Mouse (Mus musculus): Measurements from ENCODE around the gene Ctsq.
"Not testable (repeated sequence)": the region's sequence is repeated elsewhere in the genome, so short reads cannot be mapped to it uniquely, and the experiment has no call there.

Ctsq gene

DNA sequence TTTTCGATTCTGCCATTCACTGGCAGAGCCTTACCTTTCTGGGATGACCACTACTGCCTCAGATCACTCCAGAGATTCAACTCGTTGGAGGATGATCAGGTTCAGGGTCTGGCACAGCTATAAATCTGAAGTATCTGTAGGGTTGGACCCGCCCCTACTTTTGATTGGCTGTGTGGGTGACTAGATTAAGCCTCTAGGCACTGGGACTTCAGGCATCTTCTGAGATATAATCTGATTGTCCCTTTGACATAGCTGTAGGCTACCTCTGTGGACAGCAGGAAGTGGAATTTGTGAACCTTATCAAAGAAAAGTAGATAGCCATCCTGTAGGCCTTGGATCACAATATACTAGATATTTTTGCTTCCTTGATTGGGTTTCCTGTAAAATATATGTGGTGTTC is at the start of gene Ctsq:
Ctsq (minus strand) TSS at position 101 of the 400 bp plus-strand sequence.
- no peak for DNase-seq (ENCODE audit: low read depth, low spot score)

DNA sequence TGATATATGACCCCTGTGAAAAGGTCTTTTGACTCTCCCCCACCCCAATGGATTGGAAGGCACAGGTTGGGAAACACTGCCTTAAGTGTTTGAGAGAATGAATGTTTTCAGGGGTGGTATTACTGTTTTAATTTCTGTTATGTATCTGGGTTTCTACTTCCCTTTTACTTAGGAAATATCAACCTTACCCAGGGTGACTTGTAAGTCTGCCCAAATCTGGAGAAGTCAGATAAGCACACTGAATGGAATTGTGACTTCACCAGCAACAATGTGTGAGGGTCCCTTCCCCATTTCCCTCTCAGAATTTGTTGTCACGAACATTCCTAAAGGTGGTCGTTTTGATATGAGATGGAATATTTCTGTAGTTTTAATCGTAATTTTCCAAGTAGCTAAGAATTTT is 17.6 kb downstream of the Ctsq start:
- no peak for DNase-seq (ENCODE audit: low read depth, low spot score)

DNA sequence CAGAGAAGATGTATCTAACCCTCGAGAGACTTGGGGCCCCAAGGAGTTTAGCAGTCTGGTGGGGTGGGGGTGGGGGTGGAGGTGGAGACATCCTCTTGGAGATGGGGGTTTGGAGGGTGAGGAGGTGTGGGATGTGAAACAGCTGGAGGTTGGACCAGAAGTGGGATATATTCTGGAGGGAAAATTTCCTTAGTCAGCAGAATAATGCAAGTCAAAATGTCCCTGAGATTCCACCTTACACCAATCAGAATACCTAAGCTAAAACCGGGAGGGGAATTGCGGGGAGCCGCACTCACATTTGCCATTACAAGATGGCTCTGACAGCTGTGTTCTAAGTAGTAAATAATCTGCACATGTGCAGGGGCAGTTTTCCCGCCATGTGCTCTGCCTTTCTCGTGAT is 18.6 kb downstream of the Ctsq start:
- no peak for DNase-seq (ENCODE audit: low read depth, low spot score)

DNA sequence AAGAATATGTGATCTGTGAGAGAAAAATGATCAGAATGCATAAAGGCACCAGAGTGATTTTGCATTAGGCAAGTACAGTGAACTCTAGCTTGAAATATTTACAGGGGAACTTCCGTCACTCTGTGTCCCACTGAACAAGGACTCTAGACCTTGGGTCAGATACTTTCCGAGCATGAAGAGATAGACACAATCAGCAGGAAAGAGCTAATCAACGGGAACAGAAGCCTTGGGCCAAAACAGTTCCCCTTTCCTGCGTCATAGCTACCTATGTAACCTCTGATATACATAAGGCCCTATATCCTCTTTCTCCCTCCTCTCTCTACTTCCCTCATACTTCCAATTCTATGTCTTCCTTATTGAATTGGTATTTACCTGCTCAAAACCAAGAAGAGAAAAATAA is 30.3 kb downstream of the Ctsq start:
- no peak for DNase-seq (ENCODE audit: low read depth, low spot score)

DNA sequence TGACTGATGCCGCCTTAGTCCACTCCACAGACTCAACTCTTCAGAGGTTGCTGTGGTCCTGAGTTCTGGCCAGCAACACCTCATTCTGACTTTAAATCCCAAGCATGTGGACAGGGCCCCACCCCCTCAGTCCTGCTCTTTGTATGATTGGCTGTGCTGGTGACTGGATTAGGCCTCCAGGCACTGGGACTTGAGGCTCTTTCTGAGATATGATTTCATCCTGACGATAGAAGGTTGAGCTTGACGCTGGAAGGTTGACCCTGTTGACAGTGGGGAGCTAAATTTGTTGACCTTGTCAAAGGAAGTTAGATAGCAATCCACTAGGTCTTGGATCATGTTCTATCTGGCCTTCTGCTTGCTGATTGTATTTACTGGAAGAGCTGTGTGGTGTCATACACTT is 34.6 kb downstream of the Ctsq start, which contains the start of gene Ctsj:
Ctsj (minus strand) TSS at position 101 of the 400 bp plus-strand sequence.
- DNase-seq (ENCODE audit: low read depth, low spot score), result no peak

DNA sequence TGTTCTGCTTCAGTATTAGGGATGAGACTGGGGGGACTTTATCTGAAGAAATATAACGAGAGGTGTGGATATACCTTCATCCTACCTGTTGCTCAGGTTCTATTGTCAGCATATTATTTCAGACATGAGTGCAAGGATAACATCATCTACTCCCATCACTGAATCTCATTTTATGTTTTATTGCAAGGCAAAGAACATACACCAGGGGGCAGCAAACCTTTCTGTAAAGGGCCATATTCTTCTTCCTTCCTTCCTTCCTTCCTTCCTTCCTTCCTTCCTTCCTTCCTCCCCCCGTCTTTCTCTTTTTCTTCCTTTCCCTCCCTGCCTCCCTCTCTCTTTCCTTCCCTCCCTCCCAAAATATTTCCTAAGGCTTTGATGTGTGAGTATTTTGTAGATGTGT is 42.8 kb downstream of the Ctsq start:
- no peak for DNase-seq (ENCODE audit: low read depth, low spot score)

DNA sequence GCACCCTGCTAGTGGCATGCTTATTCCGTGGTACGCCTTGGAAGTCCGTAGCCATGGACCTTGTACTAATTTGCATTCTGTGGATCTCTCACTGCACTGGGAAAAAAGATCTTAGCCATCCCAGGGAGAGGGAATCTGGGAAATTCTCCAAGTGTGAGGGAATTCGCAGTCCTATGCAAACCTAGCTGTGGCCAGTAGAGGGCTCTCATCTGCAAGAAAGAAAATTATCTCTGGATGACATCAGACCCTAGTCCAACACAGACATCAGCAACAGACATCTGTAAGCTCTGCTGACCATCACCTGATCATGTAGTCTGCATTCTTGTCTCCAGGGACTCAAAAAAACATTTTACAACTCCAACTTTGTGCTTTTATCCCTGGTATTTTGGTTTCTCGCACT is 53.5 kb downstream of the Ctsq start:
- DNase-seq (ENCODE audit: low read depth, low spot score), result not testable (repeated sequence)
